Mouse (Mus musculus) left cerebral cortex, postnatal 25 days (tissue): ENCODE results near the gene Mrps11. TPM values are rescaled to one million over a fixed set of nuclear protein-coding genes. Genes with fewer than 3 reads are reported as not detected.

Experiments used
- total RNA-seq, 2 experiments: library from RNA; stranded (reverse); gene quantifications; 2 replicates each; pipeline ENCODE4 v1.2.3; 2021

The Mrps11 gene
- total RNA-seq, 2 experiments from 2014 or later: 33.3 to 38.5 TPM

Other genes with a start within 250 kb of the Mrps11 start
- gene Ntrk3, start 45.1 kb upstream of the Mrps11 start, total RNA-seq: 100 to 1,000 TPM; 149 to 159 TPM
- 10 to 100 TPM; 31.6 to 36.7 TPM for gene Mrpl46, start 412 bp downstream of the Mrps11 start, total RNA-seq
- gene Det1, start 64.1 kb downstream of the Mrps11 start, total RNA-seq: 1 to 10 TPM; 5.4 to 5.9 TPM
- 10 to 100 TPM; 20.3 to 21.5 TPM for gene Aen, start 112.7 kb downstream of the Mrps11 start, total RNA-seq
- gene Isg20, start 130.3 kb downstream of the Mrps11 start, total RNA-seq: 1 to 10 TPM in 1 of 2 experiments, under 1 TPM in 1; 0.44 to 1.4 TPM